Mouse (Mus musculus): ENCODE data around the gene Eipr1.
A peak's percentile ranks its signal among the peaks of the same experiment; 100 is the strongest.

Gene Eipr1

DNA sequence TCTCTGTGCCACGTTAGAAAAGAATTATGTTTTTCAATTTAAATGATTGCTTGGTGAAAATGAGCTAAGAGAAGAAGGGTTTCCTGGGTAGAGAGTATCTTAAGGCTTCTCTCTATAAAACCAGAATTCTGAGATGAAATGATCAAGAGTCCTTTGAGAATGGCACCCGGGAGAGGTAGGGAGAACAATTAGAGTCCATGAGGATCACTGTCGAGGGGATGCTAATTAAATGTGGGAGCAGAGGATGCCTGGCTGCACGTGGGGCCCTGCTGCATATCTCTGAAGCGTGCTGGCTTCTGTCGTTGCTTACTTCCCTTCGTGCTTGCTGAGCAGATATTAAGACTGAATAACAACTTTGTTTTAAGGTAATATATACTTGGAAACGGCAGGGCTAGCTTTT is 23.5 kb downstream of the Eipr1 start:
- no peak for DNase-seq (ENCODE audit: low read depth, low spot score)

GRCm38 (mm10) chr12:28775627-28776026 is 24.0 kb downstream of the Eipr1 start:
- no peak for DNase-seq (ENCODE audit: low read depth, low spot score)

GRCm38 (mm10) chr12:28780180-28780579 is 28.6 kb downstream of the Eipr1 start:
- no peak for DNase-seq (ENCODE audit: low read depth, low spot score)

DNA sequence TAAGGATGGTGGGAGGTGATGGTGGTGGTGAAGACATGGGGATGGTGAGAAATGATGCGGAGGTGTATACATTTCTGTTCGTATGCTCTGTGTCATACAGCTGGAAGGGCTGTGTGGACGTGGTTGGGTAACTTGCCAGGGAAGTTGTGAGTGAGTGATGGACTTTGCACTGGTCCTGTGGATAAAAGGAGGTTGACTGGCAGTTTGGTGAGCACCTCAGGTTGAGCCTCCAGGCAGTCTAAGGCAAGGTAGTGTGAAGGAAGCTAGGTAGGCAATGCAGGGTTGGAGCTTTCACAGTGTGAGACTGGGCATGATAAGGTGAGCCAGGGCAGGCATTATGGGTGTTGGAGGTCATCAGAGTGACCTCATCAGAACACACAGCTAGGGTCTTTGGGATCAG is 31.0 kb downstream of the Eipr1 start:
- no peak for DNase-seq (ENCODE audit: low read depth, low spot score)

GRCm38 (mm10) chr12:28784355-28784754 is 32.8 kb downstream of the Eipr1 start:
- no peak for DNase-seq (ENCODE audit: low read depth, low spot score)

- no peak for DNase-seq (ENCODE audit: low read depth, low spot score)
These were observed 33.3 kb downstream of the Eipr1 start for GRCm38 (mm10) chr12:28784864-28785263.

DNA sequence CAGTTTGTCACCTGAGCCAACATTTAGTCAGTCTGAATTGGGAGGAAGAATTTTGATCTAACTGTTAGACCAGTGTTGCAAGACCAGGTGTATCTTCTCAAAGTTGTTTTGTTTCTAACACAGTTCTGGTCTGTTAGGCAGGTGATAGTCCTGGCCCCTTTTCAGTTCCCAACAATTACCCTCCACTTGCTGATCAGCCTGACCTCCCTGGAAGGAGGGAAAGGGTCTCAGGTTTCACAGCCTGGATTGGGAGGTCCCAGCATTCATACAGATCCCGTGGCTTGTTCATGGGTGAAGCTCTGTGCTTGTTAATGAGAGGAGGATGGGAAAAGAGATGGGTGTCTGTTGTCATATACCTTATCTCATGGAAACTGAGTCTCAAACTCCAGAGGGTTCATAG is 33.7 kb downstream of the Eipr1 start:
- no peak for DNase-seq (ENCODE audit: low read depth, low spot score)

GRCm38 (mm10) chr12:28786310-28786709 is 34.7 kb downstream of the Eipr1 start:
- no peak for DNase-seq (ENCODE audit: low read depth, low spot score)

DNA sequence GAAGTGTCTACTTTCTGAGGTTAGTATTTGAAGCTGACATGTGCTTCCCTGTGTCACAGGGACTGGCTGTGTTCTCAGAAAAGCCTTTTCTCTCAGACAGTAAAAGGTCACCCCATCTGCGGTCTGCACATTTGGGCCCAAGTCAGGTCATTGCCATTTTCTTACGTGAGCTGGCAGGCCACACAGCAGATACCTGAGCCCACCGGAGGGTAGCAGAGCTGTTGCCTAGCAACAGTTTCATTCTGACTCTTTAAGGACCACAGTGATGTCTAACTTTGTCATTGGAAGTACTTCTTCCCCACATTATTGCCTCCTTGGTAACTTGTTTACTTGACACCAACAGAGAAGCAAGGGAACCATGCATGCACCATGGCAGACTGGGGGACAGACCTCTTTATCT is 41.0 kb downstream of the Eipr1 start:
- no peak for DNase-seq (ENCODE audit: low read depth, low spot score)

- no peak for DNase-seq (ENCODE audit: low read depth, low spot score)
These were observed 42.1 kb downstream of the Eipr1 start for GRCm38 (mm10) chr12:28793715-28794114.

DNA sequence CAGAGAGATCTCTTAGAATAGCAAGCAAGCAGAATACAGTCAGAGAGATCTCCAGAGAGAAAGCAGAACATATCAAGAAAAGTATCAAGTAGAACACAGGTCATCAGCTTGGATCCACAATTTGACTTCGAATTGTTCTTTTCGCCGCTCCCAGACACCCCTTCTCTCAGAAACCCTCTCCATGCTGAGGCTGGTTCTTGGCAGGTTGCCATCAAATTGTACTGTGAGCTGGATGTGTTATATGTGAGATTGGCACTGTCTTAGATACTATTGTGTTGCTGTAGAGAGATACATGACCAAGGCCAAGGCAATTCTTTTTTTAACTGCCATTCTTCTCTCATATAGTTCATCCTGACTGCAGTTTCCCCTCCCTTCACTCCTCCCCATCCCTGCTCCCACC is 43.4 kb downstream of the Eipr1 start:
- DNase-seq (ENCODE audit: low read depth, low spot score) = no peak

GRCm38 (mm10) chr12:28796881-28797420 is 45.3 kb downstream of the Eipr1 start:
- DNase-seq (ENCODE audit: low read depth, low spot score) = no peak

GRCm38 (mm10) chr12:28799798-28800411 is 48.3 kb downstream of the Eipr1 start:
- no peak for DNase-seq (ENCODE audit: low read depth, low spot score)

- no peak for DNase-seq (ENCODE audit: low read depth, low spot score)
These were observed 48.8 kb downstream of the Eipr1 start for GRCm38 (mm10) chr12:28800423-28800822.

- no peak for DNase-seq (ENCODE audit: low read depth, low spot score)
These were observed 49.3 kb downstream of the Eipr1 start for GRCm38 (mm10) chr12:28800891-28801290.

- DNase-seq (ENCODE audit: low read depth, low spot score) = no peak
These were observed 50.1 kb downstream of the Eipr1 start for GRCm38 (mm10) chr12:28801731-28802130.

DNA sequence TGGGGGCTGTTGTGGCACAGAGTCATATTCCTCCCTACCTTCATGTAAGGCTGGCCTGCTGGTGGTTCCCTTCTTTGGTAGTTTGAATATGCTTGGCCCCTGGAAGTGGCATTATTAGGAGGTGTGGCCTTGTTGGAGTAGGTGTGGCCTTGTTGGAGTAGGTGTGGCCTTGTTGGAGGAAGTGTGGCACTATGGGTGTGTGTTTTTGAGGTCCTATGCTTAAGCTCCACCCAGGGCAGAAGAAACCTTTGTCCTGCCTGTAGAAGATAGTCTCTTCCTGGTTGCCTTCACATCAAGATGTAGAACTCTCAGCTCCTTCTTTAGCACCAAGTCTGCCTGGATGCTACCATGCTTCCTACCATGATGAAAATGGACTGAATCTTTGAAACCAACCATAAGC is 51.4 kb downstream of the Eipr1 start:
- DNase-seq (ENCODE audit: low read depth, low spot score) = no peak

DNA sequence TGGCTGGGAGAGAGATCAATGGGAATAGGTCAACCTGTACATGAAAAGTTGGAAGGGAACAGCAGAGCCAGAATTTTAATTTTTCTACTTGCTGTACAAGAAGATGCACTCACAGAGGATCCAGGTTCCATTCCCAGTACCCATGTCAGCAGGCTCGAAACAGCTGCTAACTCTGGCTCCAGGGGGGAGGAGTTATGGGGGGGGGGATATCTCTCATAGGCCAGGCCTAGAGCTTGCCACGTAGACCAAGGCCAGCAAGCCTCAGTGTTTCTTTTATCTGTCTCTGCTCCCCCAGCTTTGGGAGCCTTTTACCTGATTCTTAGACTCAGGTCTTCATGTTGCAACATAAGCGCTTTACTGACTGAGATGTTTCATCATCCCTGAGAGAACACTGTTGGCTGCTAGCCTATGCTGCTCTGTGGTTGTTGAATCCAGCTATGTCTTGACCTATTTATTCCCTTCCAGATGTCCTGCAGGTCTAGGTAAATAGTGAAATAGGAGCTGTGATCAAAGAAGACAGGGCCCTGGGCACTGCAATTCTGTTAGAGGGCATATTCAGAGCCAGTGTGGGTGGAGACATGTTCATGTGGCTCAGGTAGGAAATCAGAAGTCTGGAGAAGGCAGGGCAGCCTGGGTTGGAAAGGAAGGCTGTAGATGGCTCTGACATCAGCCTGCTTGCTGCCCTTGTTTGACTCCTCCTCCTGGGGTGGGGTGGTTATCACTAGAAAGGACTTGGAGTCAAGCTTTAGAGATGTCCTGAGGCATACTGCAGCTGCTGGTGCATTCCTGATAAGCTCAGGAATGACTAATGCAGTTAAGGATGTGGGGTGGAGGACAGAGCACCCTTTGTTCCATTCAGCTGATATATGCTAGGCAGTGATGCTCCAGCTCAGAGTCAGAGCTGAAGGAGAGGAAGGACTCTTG is 53.2 kb downstream of the Eipr1 start:
- DNase-seq (ENCODE audit: low read depth, low spot score) = peak; percentile 91

DNA sequence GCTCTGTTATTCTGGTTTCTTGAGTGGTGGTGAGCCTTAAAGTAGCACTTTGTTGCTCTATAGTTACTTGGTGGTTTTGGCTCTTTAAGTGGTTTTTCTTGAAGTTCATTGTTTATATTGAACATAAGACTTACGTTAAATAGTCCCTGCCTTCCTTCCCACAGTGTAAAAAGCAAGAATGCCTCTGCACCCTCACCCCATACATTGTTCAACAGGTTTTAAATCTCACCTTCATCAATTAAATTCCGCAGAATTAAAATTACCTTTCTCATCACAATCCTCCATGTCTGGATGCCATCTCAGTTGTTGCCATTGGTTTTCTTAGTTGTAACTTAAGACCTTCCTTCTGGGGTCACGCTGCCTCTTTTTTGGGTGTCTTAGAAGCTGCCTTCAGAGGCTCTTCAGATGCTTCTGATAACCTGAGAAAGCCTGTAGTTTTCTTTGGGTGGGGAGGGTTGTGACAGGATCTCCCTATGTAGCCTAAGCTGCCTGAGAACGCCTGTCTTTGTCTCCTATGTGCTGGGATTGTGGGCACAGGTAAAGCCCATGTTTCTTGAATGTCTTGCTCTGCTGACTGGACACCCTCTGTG is 57.3 kb downstream of the Eipr1 start:
- no peak for DNase-seq (ENCODE audit: low read depth, low spot score)

- no peak for DNase-seq (ENCODE audit: low read depth, low spot score)
These were observed 58.2 kb downstream of the Eipr1 start for GRCm38 (mm10) chr12:28809756-28810337.

DNA sequence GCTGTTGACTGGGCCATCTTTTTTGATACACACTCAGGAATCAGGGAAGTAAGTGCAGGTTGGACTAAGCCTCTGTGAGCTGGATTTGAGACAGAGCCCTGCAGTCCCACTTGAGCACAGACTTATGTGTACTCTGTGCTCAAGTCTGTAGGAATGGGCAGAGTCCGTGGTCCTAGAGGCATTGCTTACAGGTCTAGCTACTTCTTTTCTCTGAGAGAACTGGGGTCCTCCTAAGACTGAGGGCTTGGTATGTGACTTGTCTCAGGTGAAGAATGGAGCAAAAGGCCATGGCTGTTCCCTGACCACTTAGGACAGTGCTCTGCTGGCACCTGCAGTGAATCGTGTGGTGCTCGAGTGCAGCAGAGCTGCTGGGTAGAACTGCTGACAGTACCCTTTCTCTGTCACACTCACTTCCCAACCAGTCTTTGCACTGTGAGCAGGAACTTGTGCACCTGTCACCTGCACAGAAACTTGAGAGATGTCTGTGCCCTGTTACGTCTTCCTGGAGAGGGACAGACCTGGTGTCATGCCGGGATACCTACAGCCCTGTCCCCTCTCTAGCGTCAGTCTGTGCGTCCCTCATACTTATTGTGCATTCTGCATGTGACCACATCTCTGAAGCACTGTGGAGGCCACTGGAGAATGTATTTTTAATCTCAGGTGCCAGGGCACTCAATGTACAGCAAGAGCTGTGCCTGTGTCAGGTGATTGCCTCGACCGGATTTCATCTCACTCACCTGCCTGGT is 65.3 kb downstream of the Eipr1 start:
- no peak for DNase-seq (ENCODE audit: low read depth, low spot score)

GRCm38 (mm10) chr12:28817427-28817752 is 65.8 kb downstream of the Eipr1 start:
- no peak for DNase-seq (ENCODE audit: low read depth, low spot score)
